Mouse (Mus musculus) heart, adult 18-20 months (tissue): ENCODE data around the gene Sphk2. TPM values are rescaled to one million over a fixed set of nuclear protein-coding genes. Genes with fewer than 3 reads are reported as not detected.
"Not testable (repeated sequence)": the region's sequence is repeated elsewhere in the genome, so short reads cannot be mapped to it uniquely, and the experiment has no call there.

Source experiments
- DNase-seq, 2 experiments: peaks; one replicate each; pipeline ENCODE4 v3.0.0; 2021 to 2022; ENCODE audit warnings: mixed read lengths in 1 of 2
- total RNA-seq, 2 experiments: library from RNA; stranded (reverse); gene quantifications; 2 replicates each; pipeline ENCODE4 v1.2.3; 2021

Gene Sphk2
- total RNA-seq, 2 experiments from 2014 or later: 18.4 to 20.2 TPM

DNA sequence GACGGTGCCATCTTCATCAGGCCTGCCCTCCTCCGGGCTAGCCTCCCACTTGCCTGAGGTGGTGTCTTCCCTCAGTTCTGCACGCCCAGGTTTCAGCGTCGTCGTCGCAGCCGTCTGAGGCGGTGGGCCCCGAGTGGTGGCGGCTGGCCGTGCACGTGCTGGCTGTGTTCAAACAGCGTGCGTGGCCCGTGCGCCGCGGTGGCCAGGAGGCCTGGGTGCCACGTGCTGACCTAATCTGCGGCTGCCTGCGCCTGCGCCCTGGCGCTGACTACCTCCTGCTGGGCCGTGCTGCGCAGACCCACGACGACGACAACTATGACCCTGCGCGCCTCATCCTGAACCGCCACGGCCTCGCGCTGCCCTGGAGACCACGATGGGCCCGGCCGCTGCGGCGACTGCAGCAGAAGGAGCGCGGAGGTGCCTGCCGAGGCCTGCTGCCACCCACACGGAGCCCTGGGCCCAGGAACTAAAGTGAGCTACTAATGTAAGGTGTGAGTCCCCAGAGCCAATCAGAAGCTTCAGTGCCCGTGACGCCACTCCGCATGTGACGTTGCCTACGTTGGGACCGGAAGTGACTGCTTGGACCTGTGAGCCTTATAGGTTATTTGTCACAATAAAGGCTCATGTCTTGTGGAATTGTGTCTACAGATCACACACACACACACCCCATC lies 23.7 kb downstream of the Sphk2 start, which contains the start of gene Sec1:
TSS of gene Sec1 (minus strand) at position 482 of the 671 bp plus-strand sequence.
- DNase-seq: no peak

DNA sequence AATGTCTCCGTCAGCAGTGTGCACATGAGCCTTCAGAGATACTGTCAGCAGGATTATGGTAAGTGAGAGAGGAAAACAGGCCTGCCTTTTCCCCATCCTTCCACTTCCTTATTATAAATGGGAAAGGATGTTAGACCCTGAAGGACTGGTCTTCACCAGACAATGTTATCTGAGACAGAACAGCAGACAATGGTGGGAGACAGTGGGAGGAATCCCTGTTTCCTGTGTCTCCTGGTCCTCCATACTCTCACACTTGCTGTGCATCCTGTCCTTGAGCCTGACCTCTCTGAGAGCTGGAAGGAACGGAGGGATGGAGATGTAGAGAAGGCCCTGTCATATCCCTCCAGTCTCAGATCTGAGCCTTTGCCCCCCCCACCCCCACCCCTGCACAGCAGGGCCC lies 25.4 kb downstream of the Sphk2 start:
- DNase-seq: no peak

DNA sequence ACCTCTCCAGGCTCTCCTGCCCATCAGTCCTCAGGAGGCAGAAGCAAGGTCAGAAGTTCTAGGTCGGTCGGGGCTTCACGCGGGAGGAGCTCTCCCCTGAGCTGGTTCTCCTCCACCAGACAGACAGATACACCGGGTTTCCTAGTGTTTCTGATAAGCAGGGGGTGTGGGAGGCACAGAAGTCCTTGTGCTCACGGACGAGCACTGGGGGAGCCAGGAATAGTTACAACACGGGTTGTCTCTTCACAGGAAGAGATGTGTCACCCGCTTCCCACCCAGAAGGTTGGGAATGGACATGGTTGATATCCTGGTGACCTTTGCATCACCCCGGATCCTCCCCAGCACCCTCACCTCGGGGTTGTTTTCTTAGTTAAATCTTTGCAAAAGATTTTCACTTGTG lies 28.0 kb downstream of the Sphk2 start:
- DNase-seq: no peak

DNA sequence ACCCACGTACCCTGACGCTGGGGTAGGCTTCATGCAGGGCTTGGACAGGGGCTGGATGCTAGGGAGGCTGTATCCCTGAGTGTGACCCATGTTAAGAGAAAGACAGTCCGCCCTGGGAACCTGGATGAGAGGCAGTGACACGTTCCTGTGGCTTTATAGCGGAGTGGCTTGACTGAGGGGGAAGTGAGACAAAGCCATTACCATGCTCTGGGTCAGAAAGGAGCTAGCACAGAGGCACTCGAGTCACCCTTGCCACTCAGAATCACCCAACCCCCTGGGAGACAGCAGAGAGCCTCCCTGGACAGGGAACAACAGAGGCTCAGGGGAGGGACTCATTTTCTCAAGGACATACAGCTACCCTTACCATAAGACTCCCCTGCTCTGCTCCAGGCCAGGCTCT lies 28.7 kb downstream of the Sphk2 start:
- no peak for DNase-seq

DNA sequence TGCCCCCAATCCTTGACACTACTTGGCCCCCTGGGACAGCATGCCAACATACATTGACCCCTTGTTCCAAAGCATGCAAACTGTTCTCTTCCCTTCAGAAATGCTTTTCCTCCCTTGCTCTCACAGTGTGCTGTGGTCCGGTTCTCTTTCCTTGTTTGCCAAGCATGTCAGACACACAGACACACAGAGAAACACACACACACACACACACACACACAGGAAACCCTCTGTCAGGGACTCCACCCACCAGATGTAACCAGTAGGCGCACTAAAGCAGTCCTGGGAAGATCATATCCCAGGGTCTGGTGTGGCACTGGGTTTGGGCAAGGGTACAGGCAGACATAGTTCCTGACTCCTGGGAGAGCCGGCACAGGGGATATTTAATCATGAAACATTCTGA lies 31.0 kb downstream of the Sphk2 start:
- DNase-seq: no peak

DNA sequence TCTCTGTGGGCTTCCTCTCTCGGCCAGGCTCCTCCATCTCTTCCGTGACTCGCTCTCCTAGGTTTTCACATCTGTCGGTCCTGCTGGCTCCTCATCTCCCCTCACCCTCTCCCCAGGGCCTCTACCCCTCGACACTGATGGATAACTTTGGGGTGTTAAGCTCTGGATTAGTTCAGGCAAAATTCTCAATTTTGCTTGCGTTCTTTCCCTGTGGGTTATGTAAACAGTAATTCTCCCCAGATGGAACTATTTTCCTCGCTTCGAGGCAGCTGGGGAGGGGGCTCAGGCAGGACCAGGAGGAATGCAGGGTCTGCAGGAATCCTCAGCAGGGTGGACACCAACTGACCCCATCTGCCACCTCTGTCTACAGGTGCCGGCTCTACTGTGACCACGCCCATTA lies 32.0 kb downstream of the Sphk2 start:
- no peak for DNase-seq

DNA sequence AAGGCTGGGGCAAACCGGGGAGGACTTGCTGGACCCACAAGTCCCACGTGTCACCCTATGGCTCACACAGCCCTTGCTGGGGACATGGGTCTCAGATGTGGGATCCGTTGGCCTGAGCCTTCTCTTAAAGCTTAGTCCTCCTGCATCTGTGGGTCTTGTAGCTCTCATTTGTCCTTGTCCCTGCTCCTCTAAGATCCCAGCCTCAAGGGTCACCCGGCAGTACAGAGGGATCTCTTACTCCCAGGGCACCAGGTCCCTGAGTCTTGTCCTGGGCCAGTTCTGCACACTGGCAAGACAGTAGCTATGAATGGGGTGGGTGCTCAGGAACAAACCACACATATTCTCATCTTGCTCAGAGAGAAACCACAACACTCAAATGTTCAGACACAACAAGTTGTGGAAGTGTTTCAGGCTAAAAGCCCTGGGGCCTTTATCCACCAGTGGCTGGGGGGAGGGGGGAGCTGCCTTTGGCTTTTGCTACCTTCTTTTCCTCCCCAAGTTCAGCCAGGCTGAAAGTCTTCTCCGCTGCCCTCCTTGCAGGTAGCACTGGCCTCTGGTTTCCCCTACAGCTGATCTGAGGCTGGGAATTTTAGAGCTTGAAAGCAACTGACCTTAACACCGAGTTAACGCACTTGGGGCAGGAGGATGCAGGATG lies 34.3 kb downstream of the Sphk2 start, which contains the start of gene Ntn5:
TSS of gene Ntn5 (plus strand) at position 627 of the 655 bp plus-strand sequence.
- DNase-seq: no peak

DNA sequence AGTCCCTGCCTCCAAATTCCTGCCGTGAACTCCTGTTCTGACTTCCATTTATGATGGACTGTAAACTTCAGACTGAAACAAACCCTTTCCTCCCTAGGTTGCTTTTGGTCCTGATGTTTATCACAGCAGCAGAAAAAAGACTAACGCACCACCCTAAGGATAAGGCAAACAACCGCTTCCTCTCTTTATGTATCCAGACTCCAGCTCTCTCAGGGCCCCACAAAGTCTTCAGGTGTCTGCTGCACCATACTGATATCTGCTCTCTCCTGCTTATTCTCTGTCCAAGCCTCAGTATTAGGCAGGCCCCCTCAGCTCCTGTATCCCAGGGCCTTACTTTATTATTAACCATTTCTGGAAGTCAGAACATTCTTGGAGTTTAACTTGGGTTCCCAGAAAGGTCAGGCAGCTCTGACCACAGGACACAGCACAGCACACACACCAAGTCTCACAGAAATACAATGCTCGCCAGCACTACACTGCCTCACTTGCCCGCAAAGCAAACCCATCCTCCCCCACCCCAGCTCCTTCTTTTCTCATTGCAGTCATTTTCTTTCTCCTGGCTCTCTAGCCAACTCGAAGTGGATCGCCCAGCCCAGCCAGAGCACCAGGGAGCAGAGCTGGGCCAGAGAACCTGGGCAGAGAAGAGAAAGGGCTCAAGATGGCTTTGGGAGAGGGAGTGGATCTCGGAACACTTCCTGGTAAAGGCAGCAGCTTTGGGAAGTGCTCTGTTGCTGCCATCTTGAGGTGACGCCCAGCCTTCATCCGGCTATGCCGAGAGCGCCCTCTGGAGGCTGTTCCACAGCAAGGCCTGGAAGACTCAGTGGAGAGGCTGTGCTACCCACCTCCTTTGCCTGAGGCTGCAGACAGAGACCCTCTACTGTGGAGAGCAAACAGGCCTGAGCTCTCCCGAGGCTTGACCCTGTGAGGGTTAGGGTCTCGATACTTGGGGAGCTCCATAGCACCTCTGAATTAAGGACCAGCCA lies 35.4 kb downstream of the Sphk2 start:
- peak; percentile 88 to 90 for DNase-seq

DNA sequence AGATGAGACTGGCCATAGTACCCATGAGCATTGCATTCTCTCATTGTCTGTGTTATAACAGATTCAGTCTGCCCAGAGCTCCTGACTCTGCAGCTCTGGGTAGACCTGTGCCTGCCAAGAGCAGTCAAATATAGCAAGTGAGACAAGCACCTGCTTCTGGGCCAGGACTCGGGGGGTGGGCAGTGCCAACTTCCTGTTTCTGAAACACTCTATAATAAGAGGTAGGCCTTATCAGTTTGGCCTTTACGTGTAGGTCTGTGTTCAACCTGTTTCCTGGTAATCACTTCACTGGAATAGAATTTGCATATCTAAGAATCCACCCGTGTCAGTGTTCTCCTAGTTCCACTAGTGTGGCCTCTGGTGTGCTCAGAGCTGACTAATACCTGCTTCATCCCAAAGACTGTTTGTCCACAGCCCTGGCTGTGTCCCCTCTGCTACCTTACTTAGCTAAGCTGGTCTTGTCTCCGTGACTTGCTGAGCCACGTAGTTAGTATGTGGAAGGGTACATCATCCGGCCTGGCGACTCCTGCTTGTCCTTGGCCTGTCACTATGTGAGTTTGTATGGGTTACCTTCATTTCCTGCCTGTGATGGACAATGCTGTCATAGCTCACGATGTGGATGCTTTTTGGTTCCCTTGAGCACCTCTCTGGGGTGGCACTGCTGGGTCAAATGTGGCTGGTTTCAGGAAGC lies 36.6 kb downstream of the Sphk2 start:
- peak; percentile 74 to 84 for DNase-seq

DNA sequence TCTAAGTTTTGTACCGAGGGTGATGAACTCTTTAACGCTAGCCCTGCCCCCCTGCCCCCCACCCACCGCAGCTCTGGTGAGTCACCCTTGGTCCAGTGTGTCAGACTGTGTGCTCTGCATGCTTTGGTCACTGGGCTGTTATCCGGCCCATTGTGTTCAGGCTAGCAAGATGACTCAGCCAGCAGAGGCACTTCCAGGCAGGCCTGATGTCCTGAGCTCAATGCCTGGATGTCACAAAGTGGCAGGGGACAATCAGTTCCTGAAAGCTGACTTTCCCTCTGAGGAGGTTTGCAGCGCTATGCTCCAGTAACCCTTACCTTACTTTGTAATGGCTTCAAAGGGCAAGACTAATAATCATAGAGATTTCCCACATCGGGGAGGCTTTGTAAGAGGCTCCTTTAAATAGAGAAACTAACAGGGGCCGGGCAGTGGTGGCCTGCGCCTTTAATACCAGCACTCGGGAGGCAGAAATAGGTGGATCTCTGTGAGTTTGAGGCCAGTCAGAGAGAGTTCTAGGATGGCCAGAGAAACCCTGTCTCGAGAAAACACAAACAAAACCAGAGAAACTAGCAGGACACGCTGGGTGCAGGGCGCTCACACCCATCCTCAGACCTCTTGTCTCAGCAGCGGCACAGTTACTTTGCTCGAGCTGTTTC lies 37.7 kb downstream of the Sphk2 start:
- peak; percentile 71 to 86 for DNase-seq

DNA sequence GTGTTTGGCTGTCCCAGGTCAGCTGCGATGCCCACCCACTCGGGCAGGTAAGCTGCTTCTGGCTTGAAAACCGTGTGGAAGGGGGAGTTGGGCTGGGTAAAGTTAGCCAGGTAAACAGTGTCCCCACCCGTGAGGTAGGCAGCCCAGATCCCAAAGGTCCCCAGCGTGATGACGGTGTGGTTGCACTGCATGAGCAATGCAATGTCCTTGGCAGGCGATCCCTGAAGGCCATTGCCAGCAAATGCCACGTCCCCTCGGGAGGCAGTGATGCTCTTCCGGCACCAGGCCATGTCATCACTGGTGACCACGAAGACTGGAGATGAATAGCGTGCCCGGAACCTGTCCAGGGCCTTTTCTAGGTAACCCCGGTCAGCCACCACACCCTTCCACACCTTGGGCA lies 39.3 kb downstream of the Sphk2 start:
- DNase-seq: no peak

DNA sequence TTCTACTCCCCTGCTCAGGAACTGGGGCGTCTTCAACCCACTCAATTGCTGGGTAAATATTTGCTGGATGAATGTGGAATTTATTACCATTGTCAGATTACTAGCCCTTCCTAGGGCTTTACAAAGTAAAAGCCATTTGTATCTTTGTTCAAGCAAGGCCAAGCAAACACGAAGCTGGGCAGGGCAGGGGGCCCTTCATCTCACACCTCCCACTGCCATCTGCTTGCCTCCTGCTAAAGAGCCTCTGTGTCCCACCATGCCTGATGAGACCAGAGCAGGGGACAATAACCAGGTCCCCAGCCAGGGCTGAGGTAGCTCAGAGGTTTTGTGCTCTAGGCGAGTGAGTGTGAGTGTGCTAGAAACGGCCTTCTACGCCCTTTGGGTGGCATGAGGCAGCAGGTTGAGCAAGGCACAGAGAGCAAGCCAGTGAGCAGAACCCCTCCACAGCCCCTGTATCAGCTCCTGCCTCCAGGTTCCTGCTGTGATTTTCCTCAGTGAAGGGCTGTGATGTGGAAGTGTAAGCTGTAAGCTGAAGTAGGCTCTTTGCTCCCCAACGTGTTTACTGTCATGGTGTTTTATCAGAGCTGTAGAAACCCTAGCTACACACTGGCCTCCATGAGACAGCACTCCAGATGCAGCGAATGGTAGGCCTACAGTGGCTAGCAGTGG lies 40.0 kb downstream of the Sphk2 start:
- DNase-seq: no peak

DNA sequence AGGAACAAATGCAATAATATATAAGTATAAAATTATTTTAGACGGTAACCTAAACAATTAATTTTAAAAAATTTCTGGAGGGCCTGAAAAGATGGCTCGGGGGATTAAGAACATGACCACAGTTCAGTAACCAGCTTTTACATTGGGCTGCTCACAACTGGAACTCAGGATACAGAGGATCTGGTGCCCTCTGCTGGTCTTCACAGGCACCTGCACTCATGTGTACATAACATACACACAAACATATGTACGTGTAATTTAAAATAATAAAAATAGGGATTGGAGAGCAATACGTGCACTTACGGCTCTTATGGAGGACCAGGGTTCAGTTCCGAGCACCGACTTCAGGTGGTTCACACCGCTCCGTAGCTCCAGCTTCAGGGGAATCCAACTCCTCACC lies 48.9 kb downstream of the Sphk2 start:
- no peak for DNase-seq

DNA sequence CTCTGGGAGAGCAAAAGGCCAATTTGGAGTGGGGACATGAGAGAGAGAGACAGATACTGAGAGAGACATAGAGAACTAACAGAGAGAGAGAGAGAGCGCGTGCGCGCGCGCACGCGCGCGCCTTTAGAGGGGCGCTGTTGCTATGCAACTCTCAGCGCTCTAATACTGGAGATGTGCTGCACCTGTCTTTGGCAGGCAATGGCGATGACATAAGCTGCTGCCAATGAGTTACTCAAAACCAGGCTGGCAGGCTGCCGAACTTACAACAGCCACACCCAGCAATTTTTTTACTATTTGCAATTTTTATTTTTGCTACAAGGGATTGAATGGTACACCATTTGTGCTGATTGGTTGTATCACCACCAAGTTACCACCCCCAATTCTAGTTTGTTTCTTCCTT lies 50.0 kb downstream of the Sphk2 start:
- no peak for DNase-seq

DNA sequence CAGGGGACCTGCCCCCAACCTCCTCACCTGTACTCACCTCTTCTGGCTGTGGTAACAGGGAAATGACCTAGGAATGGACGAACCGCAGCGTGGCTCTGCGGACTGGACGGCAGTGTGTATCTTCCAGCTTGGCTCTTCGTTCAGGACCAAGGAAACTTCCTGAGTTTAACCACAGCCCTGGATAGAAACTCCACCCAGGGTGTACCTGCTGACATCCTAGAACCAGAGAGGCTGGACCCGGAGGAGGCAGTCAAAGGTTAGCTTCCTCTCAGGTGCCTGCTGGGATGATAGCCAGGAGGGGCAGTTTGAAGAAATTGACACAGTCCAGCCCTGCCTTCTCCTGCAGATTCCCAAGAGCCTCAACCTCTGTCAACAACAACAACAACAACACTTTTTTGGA lies 51.6 kb downstream of the Sphk2 start, which contains the start of gene Fut2:
TSS of gene Fut2 (minus strand) at position 234 of the 400 bp plus-strand sequence.
- DNase-seq: no peak

DNA sequence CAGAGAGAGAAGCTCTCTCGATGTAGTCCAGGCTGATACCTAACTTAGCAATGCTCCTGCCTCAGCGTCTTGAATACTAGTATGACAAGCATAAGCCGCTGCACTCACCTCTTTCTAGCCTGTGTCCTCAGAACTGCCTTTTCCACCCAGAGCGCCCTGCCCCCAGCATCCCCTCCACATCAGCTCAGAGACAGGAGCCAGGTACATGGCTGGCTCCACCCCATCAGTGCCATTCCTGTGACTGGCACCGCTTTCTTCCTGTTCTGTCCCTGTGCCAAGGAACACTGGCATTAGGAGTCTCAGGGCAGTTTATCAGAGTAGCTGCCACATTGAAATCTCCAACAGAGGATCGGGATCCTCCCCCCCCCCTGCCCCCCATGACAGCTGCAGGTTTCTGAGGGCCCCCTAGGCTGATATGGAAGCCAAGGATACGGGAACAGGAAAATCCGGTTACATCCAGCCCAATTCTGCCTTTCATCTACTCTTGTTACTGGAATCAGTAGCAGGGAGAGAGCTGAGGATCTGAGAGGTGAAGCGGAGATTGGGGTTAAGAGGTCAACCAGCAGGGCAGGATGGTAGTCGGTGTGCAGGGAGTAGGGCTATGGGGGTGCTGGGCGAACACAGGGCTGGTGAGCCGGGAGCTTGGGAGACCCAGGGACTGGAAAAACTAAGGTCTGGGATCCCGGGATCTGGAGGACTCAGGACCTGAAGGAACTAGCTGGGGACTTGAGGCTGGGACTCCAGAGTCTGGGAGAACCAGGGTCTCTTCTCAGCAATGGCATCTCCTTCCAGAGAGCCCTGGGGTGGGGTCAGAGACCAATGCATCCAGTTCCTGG lies 52.3 kb downstream of the Sphk2 start:
- no peak for DNase-seq

DNA sequence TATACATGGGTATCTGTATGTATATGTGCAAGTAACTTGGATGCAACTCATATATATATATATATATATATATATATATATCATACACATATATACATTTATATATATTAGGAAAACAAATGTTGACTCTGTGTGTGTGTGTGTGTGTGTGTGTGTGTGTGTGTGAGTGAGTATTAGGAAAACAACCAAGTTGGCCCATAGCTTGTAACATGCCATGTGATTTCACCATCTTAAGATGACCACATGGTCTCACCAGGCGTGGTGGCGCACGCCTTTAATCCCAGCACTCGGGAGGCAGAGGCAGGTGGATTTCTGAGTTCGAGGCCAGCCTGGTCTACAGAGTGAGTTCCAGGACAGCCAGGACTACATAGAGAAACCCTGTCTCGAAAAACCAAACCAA lies 56.1 kb downstream of the Sphk2 start:
- DNase-seq: not testable (repeated sequence)

DNA sequence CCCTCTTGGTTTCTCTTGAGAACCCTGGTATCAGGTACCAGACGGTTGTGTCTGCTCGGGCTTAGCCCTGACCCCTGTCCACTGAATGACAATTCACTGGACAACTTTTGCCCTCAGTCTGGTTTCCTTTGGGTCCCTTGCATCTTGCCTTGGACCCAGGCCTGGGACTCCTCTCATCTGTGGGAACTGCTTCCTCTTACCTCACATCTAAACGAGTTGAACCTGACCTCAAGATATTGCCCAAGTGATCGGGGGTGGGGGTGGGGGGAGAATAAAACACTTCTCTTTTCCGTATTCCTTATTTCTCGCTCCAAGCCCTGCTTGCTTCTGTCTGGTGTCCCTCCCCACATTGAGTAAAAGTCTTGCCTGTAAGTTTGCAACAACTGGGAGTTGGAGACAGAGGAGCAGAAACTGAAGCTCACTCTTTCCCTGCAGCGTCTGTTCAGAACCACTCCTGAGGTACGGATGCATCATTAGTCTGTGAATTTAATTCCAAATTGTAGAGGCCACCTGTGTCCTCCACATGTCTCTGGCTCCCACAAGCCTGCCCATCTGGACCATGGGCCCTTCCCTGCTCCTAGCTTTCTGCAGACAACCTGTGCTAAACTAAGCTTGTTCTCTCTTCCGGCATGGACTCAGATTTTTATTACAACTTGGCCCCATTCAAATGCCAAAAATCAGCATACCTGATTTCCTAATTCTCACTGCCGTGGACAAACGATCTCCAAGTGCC lies 56.9 kb downstream of the Sphk2 start:
- DNase-seq: no peak
